Mouse (Mus musculus) liver, embryonic 12.5 days (tissue): ENCODE measurements around the gene Col23a1. TPM values are rescaled to one million over a fixed set of nuclear protein-coding genes. Genes with fewer than 3 reads are reported as not detected.

Source experiments
- ATAC-seq: fragments of 200-750 bp; cut with Nextera tagmentation; 2 replicates; pipeline ENCODE4 v1.8.0; 2017; ENCODE audit warnings: moderate number of reproducible peaks, mild to moderate bottlenecking, moderate library complexity
- H3K27ac ChIP-seq: fragments of 300-500 bp; sonication (generic); 2 replicates; pipeline ENCODE4 v1.5.1; 2016; ENCODE audit warnings: mild to moderate bottlenecking
- H3K27me3 ChIP-seq: fragments of 300-500 bp; sonication (generic); replicated peaks from 2 replicates; pipeline ENCODE4 v1.6.1; 2016; ENCODE audit warnings: mild to moderate bottlenecking, moderate library complexity
- H3K36me3 ChIP-seq: fragments of 300-500 bp; sonication (generic); 2 replicates; pipeline ENCODE4 v1.6.1; 2016; ENCODE audit warnings: mild to moderate bottlenecking, moderate library complexity
- H3K4me1 ChIP-seq: fragments of 300-500 bp; sonication (generic); 2 replicates; pipeline ENCODE4 v1.6.1; 2016
- H3K4me2 ChIP-seq: fragments of 300-500 bp; sonication (generic); 2 replicates; pipeline ENCODE4 v1.6.1; 2016; ENCODE audit warnings: mild to moderate bottlenecking, moderate library complexity
- H3K4me3 ChIP-seq: fragments of 300-500 bp; sonication (generic); 2 replicates; pipeline ENCODE4 v1.5.1; 2016; ENCODE audit warnings: mild to moderate bottlenecking, moderate library complexity
- H3K9ac ChIP-seq: fragments of 300-500 bp; sonication (generic); 2 replicates; pipeline ENCODE4 v1.6.1; 2016; ENCODE audit warnings: mild to moderate bottlenecking, moderate library complexity
- H3K9me3 ChIP-seq: fragments of 300-500 bp; sonication (generic); replicated peaks from 2 replicates; pipeline ENCODE4 v1.6.1; 2016; ENCODE audit warnings: mild to moderate bottlenecking, moderate library complexity
- WGBS: fragments of 180-500 bp; shearing (Covaris S2); methylation state at CpG from one replicate; pipeline ENCODE4 v1.1.7; 2016; ENCODE audit not compliant: insufficient replicate concordance; 5-methylcytosine and 5-hydroxymethylcytosine counted together
- polyA plus RNA-seq: library from polyadenylated mRNA; unstranded; fragments of >200 nt; fragmentation: Nextera tagmentation; extraction: Ambion mirVana; gene quantifications from 2 replicates; pipeline ENCODE4 v1.2.1, GENCODE M21; 2016

The Col23a1 gene
- polyA plus RNA-seq, 1 experiment from 2014 or later, result 0.79 TPM

DNA sequence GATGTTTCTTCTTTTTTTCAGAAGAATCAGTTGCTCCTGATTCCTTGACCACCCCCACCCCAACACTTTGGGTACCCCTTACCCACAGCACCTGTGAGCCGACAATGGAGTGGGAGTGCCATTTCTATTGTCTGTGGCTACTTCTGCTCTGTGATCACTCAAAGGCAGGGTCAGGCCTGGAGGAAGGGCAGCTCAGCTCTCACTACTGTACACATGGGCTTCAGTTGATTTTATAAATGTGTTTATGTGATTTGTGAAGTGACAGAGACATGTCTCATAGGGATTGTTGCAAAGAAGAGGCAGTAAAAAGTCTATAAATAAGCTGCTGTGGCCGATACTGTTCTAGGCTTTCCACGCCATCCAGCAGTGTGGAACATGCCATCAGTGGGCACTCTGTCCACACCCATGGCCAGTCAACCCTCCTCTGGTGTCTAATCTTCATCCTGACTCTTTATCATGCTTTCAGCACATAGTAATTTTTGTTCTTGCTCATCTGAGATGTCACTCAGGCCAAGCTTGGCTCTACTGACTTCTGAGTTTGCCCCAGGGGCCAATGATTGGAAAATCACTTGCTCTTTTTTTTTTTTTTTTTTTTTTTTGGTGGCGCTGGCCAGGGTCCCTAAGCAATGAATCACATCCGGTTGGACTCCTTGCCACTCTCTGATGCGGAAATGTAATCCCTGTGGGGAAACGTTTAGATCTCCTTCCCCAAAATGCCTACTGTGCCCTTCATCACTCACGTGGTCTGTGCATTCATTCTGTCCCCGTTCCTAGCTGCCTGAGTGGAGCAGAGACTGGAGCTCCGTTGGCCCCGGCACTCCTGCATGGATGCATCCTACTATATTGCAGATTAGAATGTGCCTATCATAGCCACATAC, 40.4 kb downstream of the Col23a1 start:
- Histone ChIP-seq H3K9ac (no peak overlapping the region), H3K4me2 (no peak overlapping the region), H3K4me1 (no peaks in the 10 kb centered on the region), H3K27me3 (peaks cover 3% of the 10 kb centered on the region; the same call in 1 of the 2 replicates), H3K9me3 (no peaks in the 10 kb centered on the region), H3K27ac (no peak overlapping the region), H3K4me3 (no peak overlapping the region), H3K36me3 (no peaks in the 10 kb centered on the region)
- no peak for ATAC-seq
- 60% methylated on average over 11 of the region's 11 CpGs for WGBS

DNA sequence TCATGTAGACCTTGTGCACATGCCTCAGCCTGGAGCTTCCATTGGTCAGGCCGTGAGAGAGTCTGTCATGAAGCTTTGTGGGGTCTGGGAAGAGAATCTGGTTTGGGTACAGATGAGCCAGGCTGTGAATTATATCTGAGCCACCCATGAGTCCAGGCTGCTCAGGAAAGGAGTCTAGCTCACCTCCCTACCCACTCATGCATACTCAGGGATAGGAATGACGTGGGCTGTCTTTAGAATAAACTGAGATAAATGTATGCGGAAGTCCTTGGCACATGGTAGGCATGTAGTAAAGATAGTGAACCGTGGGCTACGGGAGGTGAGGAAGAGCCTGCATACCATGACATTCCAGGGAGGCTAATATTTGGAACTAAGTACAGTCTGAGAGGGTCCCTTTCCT, 44.3 kb downstream of the Col23a1 start:
- H3K27ac ChIP-seq, result no peak overlapping the region
- ATAC-seq, result no peak
- H3K27me3 ChIP-seq, result peaks cover 7% of the 10 kb centered on the region; the same call in 1 of the 2 replicates
- no peaks in the 10 kb centered on the region for H3K4me1 ChIP-seq
- 67% methylated on average over 5 of the region's 5 CpGs for WGBS
- H3K4me2 ChIP-seq, result no peak overlapping the region
- H3K36me3 ChIP-seq, result no peaks in the 10 kb centered on the region
- no peaks in the 10 kb centered on the region for H3K9me3 ChIP-seq
- no peak overlapping the region for H3K9ac ChIP-seq
- H3K4me3 ChIP-seq, result no peak overlapping the region

DNA sequence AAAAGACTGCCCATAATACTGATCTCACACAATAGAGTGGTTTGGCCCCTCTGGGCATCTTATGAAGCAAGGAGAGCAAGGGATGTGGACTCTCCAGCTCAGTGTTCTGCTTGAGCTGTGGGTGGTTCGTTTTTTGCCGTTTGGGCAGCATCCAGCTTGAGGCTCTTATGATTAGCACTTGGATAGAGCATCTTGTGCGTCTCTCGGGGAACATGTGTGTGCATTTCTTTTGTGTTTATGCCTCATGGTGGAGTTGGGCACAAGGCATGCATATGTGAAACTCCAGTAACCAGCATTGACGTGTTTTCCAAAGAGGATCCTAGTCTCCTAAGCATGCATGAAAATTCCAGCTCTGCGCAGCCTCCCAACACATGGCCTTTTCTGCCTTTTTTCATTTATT, 47.9 kb downstream of the Col23a1 start:
- Histone ChIP-seq H3K9me3 (no peaks in the 10 kb centered on the region), H3K4me1 (no peaks in the 10 kb centered on the region), H3K36me3 (no peaks in the 10 kb centered on the region), H3K27me3 (peaks cover 7% of the 10 kb centered on the region; the same call in 1 of the 2 replicates), H3K9ac (no peak overlapping the region), H3K27ac (no peak overlapping the region), H3K4me2 (no peak overlapping the region), H3K4me3 (no peak overlapping the region)
- no peak for ATAC-seq
- 77% methylated on average over 6 of the region's 6 CpGs for WGBS

DNA sequence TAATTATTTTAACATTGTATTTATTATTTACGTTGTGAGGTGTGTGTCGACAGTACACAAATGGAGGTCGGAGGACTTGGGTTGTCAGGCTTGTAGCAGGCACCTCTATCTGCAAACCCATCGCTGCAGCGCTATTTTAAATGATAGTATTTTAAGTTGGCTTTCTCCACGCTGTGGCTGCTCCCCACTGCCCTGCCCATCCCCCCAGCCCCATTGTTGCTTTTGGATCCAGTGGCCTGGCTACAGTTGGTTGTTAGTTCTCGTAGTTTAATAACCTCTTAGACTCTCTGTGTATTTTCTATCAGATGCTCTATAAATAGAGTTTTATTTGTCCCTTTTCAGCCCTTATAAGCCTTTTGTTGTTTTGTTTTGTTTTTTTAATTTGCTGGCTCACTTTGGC, 48.7 kb downstream of the Col23a1 start:
- Histone ChIP-seq H3K4me3 (no peak overlapping the region), H3K9ac (no peak overlapping the region), H3K27me3 (peaks cover 7% of the 10 kb centered on the region; the same call in 1 of the 2 replicates), H3K27ac (no peak overlapping the region), H3K4me2 (no peak overlapping the region), H3K36me3 (no peaks in the 10 kb centered on the region), H3K4me1 (no peaks in the 10 kb centered on the region), H3K9me3 (no peaks in the 10 kb centered on the region)
- WGBS, result 65% methylated on average over 7 of the region's 7 CpGs
- no peak for ATAC-seq

DNA sequence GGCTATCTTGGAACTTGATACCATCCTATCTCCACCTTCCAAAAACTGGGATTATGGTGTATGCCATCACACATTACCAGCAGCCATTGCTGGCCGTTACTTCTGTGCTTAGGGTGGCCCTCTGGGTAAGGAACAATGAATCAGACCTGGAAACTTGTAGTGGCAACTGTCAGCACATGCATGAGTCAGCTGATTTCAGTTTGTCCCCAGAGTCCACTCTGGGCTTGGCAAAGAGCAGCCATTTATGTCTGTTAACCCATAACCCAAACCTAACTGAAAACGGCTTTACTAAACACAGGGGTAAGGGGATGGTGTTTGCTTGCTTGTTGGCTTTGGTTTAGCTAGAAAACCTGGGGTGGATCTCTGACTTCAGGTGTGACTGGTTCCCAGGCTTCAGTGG, 51.4 kb downstream of the Col23a1 start:
- no peak overlapping the region for H3K4me3 ChIP-seq
- no peak for ATAC-seq

DNA sequence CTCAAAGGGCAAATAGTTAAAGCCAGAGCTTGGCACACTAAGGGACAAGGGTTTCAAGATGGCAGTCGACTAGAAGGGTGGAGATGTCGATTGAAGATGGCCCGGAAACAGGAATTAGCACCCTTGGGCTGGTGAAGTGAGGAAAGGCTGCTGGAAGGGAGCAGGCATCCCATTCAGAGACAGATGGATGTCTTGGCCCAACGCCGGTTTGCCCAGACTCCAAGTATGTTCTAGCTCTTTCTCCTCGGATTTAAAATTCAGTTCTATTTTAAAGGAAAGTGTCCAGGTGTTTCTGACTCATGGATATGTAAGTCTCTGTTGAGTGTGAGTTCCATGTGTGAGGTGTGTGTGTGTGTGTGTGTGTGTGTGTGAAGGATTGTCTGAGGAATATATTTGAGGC, 53.1 kb downstream of the Col23a1 start:
- no peak overlapping the region for H3K27ac ChIP-seq
- H3K4me1 ChIP-seq, result no peaks in the 10 kb centered on the region
- no peaks in the 10 kb centered on the region for H3K9me3 ChIP-seq
- H3K4me2 ChIP-seq, result no peak overlapping the region
- 63% methylated on average over 6 of the region's 6 CpGs for WGBS
- no peak overlapping the region for H3K4me3 ChIP-seq
- no peak overlapping the region for H3K9ac ChIP-seq
- no peaks in the 10 kb centered on the region for H3K36me3 ChIP-seq
- no peaks in the 10 kb centered on the region for H3K27me3 ChIP-seq
- ATAC-seq, result no peak

More for the DNA sequence above, 51.4 kb downstream of the Col23a1 start:
- Histone ChIP-seq H3K4me2 (no peak overlapping the region), H3K27ac (no peak overlapping the region), H3K4me1 (no peaks in the 10 kb centered on the region), H3K36me3 (no peaks in the 10 kb centered on the region), H3K9me3 (no peaks in the 10 kb centered on the region), H3K9ac (no peak overlapping the region), H3K27me3 (0 out of 2 replicates have a peak, but pooled peaks cover 4% of the 10 kb centered on the region)
- 51% methylated on average over 2 of the region's 2 CpGs for WGBS

DNA sequence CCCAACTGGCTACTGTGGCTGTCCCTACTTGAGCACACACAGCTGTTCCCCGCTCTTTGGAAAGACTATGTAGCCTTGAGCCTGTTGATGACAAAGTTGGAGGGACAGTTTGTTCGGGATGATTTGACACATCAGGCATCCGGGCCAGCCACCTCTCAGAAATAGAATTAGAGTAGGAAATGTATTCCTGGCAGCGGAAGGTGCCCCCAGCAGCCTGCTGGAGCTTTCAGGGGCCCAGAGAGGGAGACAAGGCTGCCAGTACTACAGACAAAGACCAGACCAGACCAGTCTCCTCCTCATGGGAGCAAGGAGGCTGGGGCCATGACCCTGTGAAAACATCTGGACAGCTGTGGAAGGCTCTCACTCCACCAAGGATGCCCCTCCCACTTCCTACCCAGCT, 53.6 kb downstream of the Col23a1 start:
- Histone ChIP-seq H3K27ac (no peak overlapping the region), H3K4me3 (no peak overlapping the region), H3K4me1 (no peaks in the 10 kb centered on the region), H3K9ac (no peak overlapping the region), H3K9me3 (no peaks in the 10 kb centered on the region), H3K27me3 (no peaks in the 10 kb centered on the region), H3K36me3 (no peaks in the 10 kb centered on the region), H3K4me2 (no peak overlapping the region)
- WGBS, result 70% methylated on average over 4 of the region's 4 CpGs
- ATAC-seq, result no peak

DNA sequence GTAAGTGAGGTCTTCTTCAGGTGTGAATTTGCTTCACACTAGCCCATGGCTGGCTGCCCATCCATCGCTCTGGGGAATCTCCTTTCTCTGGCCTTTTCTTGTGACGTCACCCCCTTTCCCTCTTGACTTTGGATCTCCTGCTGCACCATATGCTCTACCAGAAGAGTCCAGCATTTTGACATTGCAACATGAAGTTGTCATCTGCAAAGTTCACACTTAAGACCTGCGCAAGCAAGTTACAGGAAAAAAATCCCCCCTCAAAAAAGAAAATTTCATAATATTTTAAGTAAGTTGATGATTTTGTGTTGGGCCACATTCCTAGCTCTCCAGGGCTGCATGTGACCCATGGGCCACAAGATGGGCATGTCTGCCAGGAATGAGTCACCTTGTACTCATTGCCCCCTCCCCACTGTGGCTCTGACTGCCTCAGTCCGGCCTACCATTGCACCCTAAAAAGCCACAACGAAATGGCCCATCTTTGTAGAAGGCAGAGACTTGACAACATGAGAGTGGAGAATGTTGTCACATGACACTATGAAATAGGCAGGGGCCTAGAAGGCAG, 54.1 kb downstream of the Col23a1 start:
- no peak for ATAC-seq
- Histone ChIP-seq H3K27ac (no peak overlapping the region), H3K4me3 (no peak overlapping the region), H3K4me1 (no peaks in the 10 kb centered on the region), H3K4me2 (no peak overlapping the region), H3K27me3 (no peaks in the 10 kb centered on the region), H3K9me3 (no peaks in the 10 kb centered on the region), H3K9ac (no peak overlapping the region), H3K36me3 (no peaks in the 10 kb centered on the region)
- WGBS, result 76% methylated on average over 5 of the region's 5 CpGs

DNA sequence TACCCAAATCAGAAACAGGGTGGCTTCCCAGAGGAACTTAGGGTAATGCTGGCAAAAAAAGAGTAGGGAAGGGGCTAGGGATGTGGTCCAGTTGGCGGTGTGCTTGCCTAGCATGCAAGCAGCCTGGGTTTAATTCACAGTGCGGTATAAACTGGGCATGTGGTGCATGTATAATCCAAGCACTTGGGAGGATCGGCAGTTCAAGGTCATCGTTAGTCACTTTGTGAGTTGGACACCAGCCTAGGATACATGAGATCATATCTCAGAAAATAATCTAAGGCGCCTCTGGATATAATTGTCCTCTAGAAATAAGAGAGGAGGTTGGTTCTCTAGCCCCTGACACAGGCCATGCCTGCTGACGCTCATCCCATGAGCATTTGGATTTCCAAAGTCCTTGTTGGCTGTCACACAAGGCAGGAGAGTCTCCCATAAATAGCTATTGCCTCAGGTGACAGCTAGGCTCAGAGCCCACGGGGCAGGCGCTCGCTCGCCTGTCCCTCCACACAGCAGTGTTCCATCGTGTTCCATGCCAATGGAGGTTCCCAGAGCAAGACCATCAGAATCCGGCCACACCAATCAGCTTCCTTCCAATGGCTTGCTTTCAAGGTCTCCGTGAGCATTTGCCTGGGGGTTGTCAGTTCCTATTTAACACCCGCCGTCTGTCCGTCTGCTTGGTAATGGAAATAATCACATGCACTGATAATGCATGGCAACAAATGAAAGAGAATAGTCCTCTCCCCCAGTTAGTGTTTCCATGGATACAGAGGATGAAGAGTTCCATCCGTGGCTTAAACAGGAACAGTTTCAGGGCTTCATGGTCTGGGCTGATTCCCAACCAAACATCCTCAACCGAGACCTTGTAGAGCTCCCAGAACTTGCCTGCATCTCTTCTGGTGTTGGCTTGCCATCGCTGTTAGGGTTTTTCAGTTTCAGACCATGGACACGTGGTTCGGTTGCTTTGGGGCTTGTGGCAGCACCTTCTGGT, 56.1 kb downstream of the Col23a1 start:
- H3K36me3 ChIP-seq, result no peaks in the 10 kb centered on the region
- WGBS, result 76% methylated on average over 21 of the region's 21 CpGs
- no peaks in the 10 kb centered on the region; the same call in 1 of the 2 replicates for H3K27me3 ChIP-seq
- no peak overlapping the region for H3K4me3 ChIP-seq
- no peak overlapping the region for H3K27ac ChIP-seq
- no peaks in the 10 kb centered on the region for H3K4me1 ChIP-seq
- no peak overlapping the region for H3K4me2 ChIP-seq
- ATAC-seq, result no peak
- no peaks in the 10 kb centered on the region for H3K9me3 ChIP-seq
- H3K9ac ChIP-seq, result no peak overlapping the region

DNA sequence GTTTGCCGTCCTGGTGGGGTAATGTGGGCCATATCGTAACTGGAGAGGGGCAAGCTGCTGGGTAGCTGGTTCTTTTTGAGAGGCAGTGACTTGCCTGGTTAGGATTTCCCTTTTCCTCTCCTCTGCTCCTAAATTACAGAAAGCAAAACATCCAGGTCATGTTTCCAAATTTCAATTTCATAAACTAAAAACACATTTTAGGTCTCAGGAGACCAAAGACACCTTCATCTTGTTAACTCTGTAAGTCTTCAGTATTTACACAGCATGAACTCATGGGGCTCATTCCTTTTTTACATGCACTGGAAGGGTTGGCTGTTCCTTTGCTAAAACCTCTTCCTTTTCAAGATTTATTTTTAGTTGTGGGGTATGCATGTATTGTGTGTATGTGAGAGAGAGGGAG, 58.0 kb downstream of the Col23a1 start:
- Histone ChIP-seq H3K27ac (no peak overlapping the region), H3K36me3 (no peaks in the 10 kb centered on the region), H3K27me3 (no peaks in the 10 kb centered on the region; the same call in 1 of the 2 replicates), H3K4me1 (no peaks in the 10 kb centered on the region), H3K4me2 (no peak overlapping the region), H3K9ac (no peak overlapping the region), H3K4me3 (no peak overlapping the region), H3K9me3 (no peaks in the 10 kb centered on the region)
- WGBS, result 75% methylated on average over 2 of the region's 2 CpGs
- no peak for ATAC-seq

DNA sequence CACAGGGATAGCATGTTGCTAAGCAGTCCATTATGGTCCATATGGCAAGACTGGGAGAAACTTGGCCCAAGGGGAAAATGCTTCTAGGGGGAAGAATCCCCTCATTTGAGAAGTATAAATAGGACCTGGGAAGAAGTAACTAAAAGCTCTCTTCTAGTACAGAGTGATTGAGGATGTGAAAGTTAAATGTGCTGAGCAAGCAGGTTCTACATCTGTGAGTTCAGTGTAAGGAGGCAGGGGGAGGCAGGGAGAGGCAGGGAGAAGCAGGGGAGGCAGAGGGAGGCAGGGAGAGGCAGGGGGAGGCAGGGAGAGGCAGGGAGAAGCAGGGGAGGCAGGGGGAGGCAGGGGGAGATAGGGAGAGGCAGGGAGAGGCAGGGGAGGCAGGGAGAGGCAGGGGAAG, 59.9 kb downstream of the Col23a1 start:
- no peak overlapping the region for H3K4me3 ChIP-seq
- H3K36me3 ChIP-seq, result no peaks in the 10 kb centered on the region
- H3K9ac ChIP-seq, result no peak overlapping the region
- no peak for ATAC-seq
- no peaks in the 10 kb centered on the region; the same call in 1 of the 2 replicates for H3K27me3 ChIP-seq
- H3K27ac ChIP-seq, result no peak overlapping the region
- H3K4me1 ChIP-seq, result no peaks in the 10 kb centered on the region
- H3K4me2 ChIP-seq, result no peak overlapping the region
- H3K9me3 ChIP-seq, result no peaks in the 10 kb centered on the region

DNA sequence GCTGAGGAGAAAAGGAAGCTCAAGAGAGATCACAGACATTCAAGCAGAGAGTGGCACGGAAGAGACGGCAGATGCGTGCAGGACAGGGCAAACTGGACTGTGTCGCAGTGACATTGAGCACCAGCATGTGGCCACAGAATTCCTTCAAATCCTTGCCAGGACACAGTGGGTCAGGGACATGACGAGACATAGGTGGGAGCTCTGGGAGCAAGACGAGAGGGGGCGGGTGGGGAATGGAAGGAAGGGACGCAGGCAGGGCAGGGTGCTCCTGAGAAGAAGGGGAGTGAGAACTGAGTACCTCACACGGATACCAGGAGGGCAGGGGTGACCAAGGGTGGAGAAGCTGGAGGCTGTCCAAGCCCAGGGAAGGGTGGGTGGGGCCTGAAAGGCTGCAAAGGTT, 61.4 kb downstream of the Col23a1 start:
- 68% methylated on average over 9 of the region's 9 CpGs for WGBS
- no peak overlapping the region for H3K4me3 ChIP-seq
- no peaks in the 10 kb centered on the region for H3K9me3 ChIP-seq
- ATAC-seq, result no peak
- no peak overlapping the region for H3K4me2 ChIP-seq
- H3K36me3 ChIP-seq, result no peaks in the 10 kb centered on the region
- no peaks in the 10 kb centered on the region for H3K4me1 ChIP-seq
- no peak overlapping the region for H3K27ac ChIP-seq
- H3K27me3 ChIP-seq, result no peaks in the 10 kb centered on the region; the same call in 1 of the 2 replicates
- no peak overlapping the region for H3K9ac ChIP-seq
